Mouse (Mus musculus) midbrain, embryonic 11.5 days (tissue): Measurements from ENCODE around the gene Slc9a9. TPM values are rescaled to one million over a fixed set of nuclear protein-coding genes. Genes with fewer than 3 reads are reported as not detected.

Source experiments
- ATAC-seq: fragments of 200-750 bp; cut with Nextera tagmentation; 2 replicates; pipeline ENCODE4 v1.8.0; 2017; ENCODE audit warnings: moderate TSS enrichment, moderate library complexity; ENCODE audit not compliant: low FRiP score
- DNase-seq: peaks from one replicate; pipeline ENCODE4 v3.0.0; 2015; ENCODE audit warnings: low spot score; ENCODE audit errors: missing footprints
- H3K27ac ChIP-seq: fragments of 300-500 bp; sonication (generic); 2 replicates; pipeline ENCODE4 v1.5.1; 2014; ENCODE audit warnings: low read depth, low read length
- H3K27me3 ChIP-seq: fragments of 300-500 bp; sonication (generic); 2 replicates; pipeline ENCODE4 v1.6.1; 2014; ENCODE audit warnings: mild to moderate bottlenecking, low read length, moderate library complexity, mixed read lengths; ENCODE audit not compliant: control insufficient read depth, insufficient read depth
- H3K36me3 ChIP-seq: fragments of 300-500 bp; sonication (generic); 2 replicates; pipeline ENCODE4 v1.6.1; 2014; ENCODE audit warnings: mild to moderate bottlenecking, low read length, moderate library complexity, mixed read lengths; ENCODE audit not compliant: control insufficient read depth, insufficient read depth
- H3K4me1 ChIP-seq: fragments of 300-500 bp; sonication (generic); 2 replicates; pipeline ENCODE4 v1.6.1; 2014; ENCODE audit warnings: low read length; ENCODE audit not compliant: control insufficient read depth, insufficient read depth
- H3K4me2 ChIP-seq: fragments of 300-500 bp; sonication (generic); 2 replicates; pipeline ENCODE4 v1.6.1; 2014; ENCODE audit warnings: mild to moderate bottlenecking, moderate library complexity
- H3K4me3 ChIP-seq: fragments of 300-500 bp; sonication (generic); 2 replicates; pipeline ENCODE4 v1.5.1; 2014; ENCODE audit warnings: low read depth, low read length
- H3K9ac ChIP-seq: fragments of 300-500 bp; sonication (generic); 2 replicates; pipeline ENCODE4 v1.6.1; 2014; ENCODE audit warnings: low read length
- H3K9me3 ChIP-seq: fragments of 300-500 bp; sonication (generic); 2 replicates; pipeline ENCODE4 v1.6.1; 2016; ENCODE audit warnings: low read length; ENCODE audit not compliant: control insufficient read depth
- WGBS: fragments of 180-500 bp; shearing (Covaris S2); extraction: QIAGEN DNeasy Blood & Tissue Kit; methylation state at CpG from one replicate; pipeline ENCODE4 v1.1.7; 2014; 5-methylcytosine and 5-hydroxymethylcytosine counted together
- polyA plus RNA-seq: library from polyadenylated mRNA; unstranded; fragments of >200 nt; fragmentation: Nextera tagmentation; extraction: Ambion mirVana; gene quantifications from 2 replicates; pipeline ENCODE4 v1.2.1, GENCODE M21; 2014

Slc9a9 gene
- polyA plus RNA-seq, 1 experiment from 2014 or later, result 3.3 TPM

DNA sequence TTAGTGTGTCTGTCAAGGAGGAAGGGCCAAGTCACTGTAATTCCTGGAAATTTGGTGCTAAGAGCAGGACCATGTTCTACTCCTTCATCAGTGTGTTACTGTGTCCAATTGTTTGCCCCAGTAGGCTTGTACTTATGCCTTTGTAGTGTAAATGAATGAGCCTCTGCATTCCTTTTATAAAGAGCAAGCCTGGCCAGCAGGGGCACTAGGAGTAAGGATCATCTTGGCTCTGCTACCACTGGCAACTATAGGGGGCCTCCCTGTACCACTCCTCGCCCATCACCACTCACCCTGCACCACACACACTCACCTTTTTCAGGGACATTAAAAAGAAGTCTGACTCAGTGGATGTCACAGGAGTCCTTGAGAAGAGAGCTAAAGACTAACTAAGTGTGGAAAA lies 306.5 kb downstream of the Slc9a9 start:
- H3K9ac ChIP-seq, result no peak overlapping the region
- no peak overlapping the region for H3K27ac ChIP-seq
- 89% methylated on average over 1 of the region's 1 CpGs for WGBS
- no peak for DNase-seq
- no peak overlapping the region for H3K4me2 ChIP-seq
- H3K4me1 ChIP-seq, result no peaks in the 10 kb centered on the region
- H3K4me3 ChIP-seq, result no peak overlapping the region
- no peaks in the 10 kb centered on the region for H3K27me3 ChIP-seq
- ATAC-seq, result no peak
- no peaks in the 10 kb centered on the region for H3K36me3 ChIP-seq
- H3K9me3 ChIP-seq, result no peaks in the 10 kb centered on the region

DNA sequence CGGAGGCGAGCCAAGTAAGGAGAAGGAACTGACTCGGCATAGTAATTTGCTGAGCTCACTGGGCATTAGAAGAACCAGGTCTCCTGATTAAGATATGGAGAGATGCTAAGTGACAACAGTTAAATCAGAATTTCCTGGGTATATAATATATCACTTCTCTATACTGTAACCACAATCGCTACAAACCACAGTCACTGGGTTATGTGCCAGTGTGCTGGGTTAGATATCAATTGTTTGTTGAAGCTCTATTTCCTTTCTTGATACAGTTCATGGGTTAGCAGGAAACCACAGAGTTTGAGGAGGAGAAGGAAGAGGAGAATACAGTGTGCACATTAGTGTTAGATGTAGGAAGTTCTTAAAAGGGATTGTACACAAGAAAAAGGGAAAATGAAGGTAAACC lies 323.9 kb downstream of the Slc9a9 start:
- DNase-seq (no peak), ATAC-seq (no peak)
- H3K9me3 ChIP-seq, result no peaks in the 10 kb centered on the region
- H3K36me3 ChIP-seq, result no peaks in the 10 kb centered on the region
- H3K27me3 ChIP-seq, result no peaks in the 10 kb centered on the region
- no peak overlapping the region for H3K9ac ChIP-seq
- H3K27ac ChIP-seq, result no peak overlapping the region
- no peak overlapping the region for H3K4me2 ChIP-seq
- H3K4me3 ChIP-seq, result no peak overlapping the region
- 92% methylated on average over 4 of the region's 4 CpGs for WGBS
- H3K4me1 ChIP-seq, result no peaks in the 10 kb centered on the region

DNA sequence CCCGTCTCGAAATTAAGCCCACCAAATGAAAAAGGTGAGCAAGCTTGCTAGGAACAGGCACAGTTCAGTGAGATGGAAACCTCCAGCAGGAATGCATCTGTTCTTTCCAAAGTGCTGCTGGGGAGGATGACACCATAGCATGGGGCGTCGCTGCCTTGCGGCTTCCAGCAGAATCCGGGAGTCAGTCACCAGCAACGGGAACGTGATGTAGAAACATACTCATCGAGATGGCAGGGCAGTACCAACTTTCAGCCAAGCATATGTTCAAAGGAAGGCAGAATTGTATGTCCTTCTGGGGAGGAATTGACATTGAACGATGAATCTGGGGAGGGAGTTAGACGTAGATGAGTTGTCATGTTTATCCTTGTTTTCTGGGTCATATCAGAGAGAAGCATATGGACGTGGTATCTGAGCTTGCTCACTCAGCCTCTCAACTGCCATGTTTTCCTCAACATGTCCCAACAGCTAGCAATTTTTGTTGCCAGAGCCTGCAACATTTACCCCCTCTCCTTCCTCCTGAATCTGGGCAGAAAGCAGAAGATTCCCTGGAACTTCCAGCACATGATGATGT lies 350.5 kb downstream of the Slc9a9 start:
- ATAC-seq (no peak), DNase-seq (no peak)
- Histone ChIP-seq H3K4me2 (no peak overlapping the region), H3K27ac (no peak overlapping the region), H3K4me3 (no peak overlapping the region), H3K9ac (no peak overlapping the region), H3K36me3 (no peaks in the 10 kb centered on the region), H3K4me1 (no peaks in the 10 kb centered on the region), H3K27me3 (no peaks in the 10 kb centered on the region), H3K9me3 (no peaks in the 10 kb centered on the region)
- WGBS, result 96% methylated on average over 12 of the region's 12 CpGs

DNA sequence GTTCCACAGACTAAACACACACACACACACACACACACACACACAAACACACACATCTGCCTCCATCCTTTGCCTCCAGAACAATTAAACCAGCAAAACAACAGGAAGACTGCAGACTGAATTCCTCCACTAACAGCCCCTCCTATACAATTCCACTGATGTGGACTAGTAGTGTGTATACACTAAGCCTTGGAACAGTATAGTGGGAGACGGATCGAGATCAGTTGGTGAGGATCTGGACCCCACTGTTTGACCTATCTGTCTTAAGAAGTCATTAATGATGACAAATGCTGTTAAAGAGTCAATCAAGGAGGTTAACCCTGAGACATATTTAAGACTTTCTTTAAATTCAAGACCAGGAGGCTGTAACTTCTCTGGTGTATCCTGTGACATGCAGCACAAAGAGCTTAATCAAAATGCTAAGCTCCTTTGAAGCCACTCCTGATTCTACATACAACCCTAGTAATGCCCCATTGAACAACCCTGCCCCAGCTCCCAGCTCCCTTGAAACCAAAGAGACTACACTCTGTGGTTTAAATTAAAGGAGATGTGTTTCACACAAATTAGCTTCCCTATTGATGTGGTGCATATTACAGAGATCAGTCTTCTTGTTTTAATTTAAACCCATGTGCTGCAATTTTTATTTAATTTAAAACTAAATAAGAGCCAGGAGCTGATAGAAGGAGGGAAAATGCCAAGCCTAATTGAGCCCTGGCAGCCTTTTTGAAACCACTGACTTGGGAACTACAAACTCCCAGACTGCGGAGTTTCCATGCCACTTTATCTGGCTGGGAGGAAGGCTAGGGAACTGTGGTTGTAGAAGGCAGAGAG lies 364.6 kb downstream of the Slc9a9 start:
- peak; percentile 58; the same call in 1 of the 2 replicates for ATAC-seq
- WGBS, result 35% methylated on average over 3 of the region's 3 CpGs
- Histone ChIP-seq H3K4me2 (no peak overlapping the region), H3K9ac (no peak overlapping the region), H3K9me3 (no peaks in the 10 kb centered on the region), H3K27me3 (no peaks in the 10 kb centered on the region), H3K4me1 (no peaks in the 10 kb centered on the region), H3K36me3 (no peaks in the 10 kb centered on the region), H3K27ac (no peak overlapping the region), H3K4me3 (no peak overlapping the region)
- DNase-seq, result no peak

DNA sequence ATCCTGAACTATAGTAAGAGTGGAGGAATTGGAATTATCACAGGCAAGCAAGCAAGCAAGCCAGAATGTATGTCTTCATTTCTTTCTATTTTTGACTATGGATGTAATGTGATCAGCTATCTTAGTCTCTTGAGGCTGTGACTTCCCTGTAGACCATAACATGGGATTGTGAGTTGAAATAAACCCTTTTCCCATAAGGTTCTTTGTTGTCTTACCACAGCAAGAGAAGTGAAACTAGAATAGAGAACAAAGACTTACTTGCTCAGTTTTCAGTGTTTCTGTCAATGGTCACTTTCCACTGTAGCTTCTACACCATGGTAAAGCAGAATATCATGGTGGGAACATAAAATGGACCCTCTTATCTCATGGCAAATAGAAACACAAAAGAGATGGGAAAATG lies 366.5 kb downstream of the Slc9a9 start:
- ATAC-seq, result no peak
- H3K9ac ChIP-seq, result no peak overlapping the region
- no peak overlapping the region for H3K4me3 ChIP-seq
- no peak overlapping the region for H3K4me2 ChIP-seq
- no peaks in the 10 kb centered on the region for H3K27me3 ChIP-seq
- no peaks in the 10 kb centered on the region for H3K9me3 ChIP-seq
- DNase-seq, result no peak
- no peak overlapping the region for H3K27ac ChIP-seq
- H3K36me3 ChIP-seq, result no peaks in the 10 kb centered on the region
- no peaks in the 10 kb centered on the region for H3K4me1 ChIP-seq

DNA sequence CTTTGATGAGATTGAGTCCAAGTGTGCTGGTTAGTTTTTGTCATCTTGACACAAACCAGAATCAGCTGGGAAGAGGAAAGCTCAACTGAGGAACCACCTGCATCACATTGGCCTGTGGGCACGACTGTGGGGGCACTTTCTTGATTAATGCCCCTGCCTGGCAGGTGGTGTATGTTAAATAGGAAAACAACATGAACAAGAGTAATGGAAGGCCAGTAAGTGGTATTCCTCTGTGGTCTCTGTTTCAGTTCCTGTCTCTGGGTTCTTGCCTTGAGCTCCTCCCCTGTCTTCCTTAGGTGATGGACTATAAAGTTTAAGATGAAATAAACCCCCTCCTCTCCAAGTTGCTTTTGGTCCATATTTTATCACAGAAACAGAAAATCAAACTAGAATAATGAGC lies 372.7 kb downstream of the Slc9a9 start:
- no peaks in the 10 kb centered on the region for H3K36me3 ChIP-seq
- ATAC-seq (no peak), DNase-seq (no peak)
- H3K27ac ChIP-seq, result no peak overlapping the region
- no peak overlapping the region for H3K4me3 ChIP-seq
- WGBS, result 52% methylated on average over 1 of the region's 1 CpGs
- no peaks in the 10 kb centered on the region for H3K4me1 ChIP-seq
- no peak overlapping the region for H3K9ac ChIP-seq
- no peaks in the 10 kb centered on the region for H3K9me3 ChIP-seq
- H3K27me3 ChIP-seq, result no peaks in the 10 kb centered on the region
- no peak overlapping the region for H3K4me2 ChIP-seq

DNA sequence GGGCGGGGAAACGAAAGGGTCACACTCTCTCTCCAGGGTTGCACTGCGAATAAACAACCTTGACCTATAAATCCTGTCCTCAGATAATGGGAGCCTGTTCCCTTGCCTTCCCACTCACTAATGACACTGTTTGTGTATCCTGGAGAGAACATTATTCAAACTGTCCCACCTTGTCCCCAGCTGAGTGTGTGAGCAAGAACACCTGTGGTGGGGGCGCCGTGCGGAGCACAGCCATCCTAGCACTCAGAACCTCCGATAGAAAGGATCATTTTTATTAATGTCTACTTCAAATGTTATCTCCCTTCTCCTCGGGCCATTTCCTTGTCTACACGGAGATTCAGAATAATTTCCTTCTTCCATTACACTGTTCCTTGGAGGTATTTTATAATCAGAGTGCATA lies 382.5 kb downstream of the Slc9a9 start:
- no peaks in the 10 kb centered on the region for H3K36me3 ChIP-seq
- no peak overlapping the region for H3K27ac ChIP-seq
- WGBS, result 88% methylated on average over 9 of the region's 9 CpGs
- ATAC-seq (no peak), DNase-seq (no peak)
- H3K27me3 ChIP-seq, result no peaks in the 10 kb centered on the region
- H3K9me3 ChIP-seq, result no peaks in the 10 kb centered on the region
- H3K4me2 ChIP-seq, result no peak overlapping the region
- no peak overlapping the region for H3K9ac ChIP-seq
- no peaks in the 10 kb centered on the region for H3K4me1 ChIP-seq
- no peak overlapping the region for H3K4me3 ChIP-seq

DNA sequence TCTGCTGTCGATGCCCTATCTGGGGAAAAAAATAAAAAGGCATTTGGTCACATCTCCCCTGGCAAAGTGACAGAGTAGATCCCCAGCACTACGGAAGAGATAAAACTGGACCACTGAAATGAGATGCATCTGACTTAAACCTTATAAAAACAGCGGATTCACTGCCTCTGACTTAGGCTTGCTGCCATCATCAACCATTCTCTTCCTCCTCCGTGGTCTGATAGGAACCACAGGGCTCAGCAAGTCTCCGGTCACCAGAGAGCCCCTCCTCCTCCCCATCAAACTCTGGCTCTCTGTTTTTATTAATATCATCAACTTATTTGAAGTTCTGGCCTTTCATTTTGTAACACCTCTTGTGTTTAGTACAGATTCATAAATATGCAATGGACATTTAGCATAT lies 383.5 kb downstream of the Slc9a9 start:
- ATAC-seq, result no peak
- no peaks in the 10 kb centered on the region for H3K27me3 ChIP-seq
- no peaks in the 10 kb centered on the region for H3K4me1 ChIP-seq
- no peak overlapping the region for H3K4me3 ChIP-seq
- no peaks in the 10 kb centered on the region for H3K36me3 ChIP-seq
- no peak overlapping the region for H3K9ac ChIP-seq
- H3K9me3 ChIP-seq, result no peaks in the 10 kb centered on the region
- WGBS, result 80% methylated on average over 5 of the region's 5 CpGs
- no peak for DNase-seq
- no peak overlapping the region for H3K27ac ChIP-seq
- H3K4me2 ChIP-seq, result no peak overlapping the region

DNA sequence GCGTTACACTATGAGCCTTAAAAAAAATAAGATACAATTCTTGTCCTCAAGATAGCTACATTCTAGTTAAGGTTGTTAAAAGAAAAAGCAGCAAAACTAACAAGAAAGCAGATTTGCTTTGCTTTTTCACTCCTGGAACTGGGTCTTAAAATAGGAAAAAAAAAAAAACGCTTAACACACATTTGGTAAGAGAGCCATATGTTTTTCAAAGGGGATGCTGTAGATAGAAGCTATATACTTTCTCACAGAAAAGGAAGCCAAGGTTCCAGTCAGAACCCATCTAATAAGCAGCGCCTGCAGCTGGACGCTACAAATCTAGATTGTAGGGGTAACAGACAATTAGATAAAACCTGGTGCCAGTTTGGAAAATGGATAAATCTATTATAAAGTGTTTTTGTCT lies 386.1 kb downstream of the Slc9a9 start:
- 85% methylated on average over 4 of the region's 4 CpGs for WGBS
- Histone ChIP-seq H3K36me3 (no peaks in the 10 kb centered on the region), H3K27ac (no peak overlapping the region), H3K4me3 (no peak overlapping the region), H3K4me1 (no peaks in the 10 kb centered on the region), H3K27me3 (no peaks in the 10 kb centered on the region), H3K4me2 (no peak overlapping the region), H3K9me3 (no peaks in the 10 kb centered on the region), H3K9ac (no peak overlapping the region)
- no peak for ATAC-seq
- no peak for DNase-seq
